Mouse (Mus musculus): ENCODE measurements around the gene Zfhx2. TPM values are rescaled to one million over a fixed set of nuclear protein-coding genes. Genes with fewer than 3 reads are reported as not detected.

The Zfhx2 gene
- polyA plus RNA-seq, 1 experiment from 2014 or later, result 39.9 TPM

Other genes with a start within 250 kb of the Zfhx2 start
- 11.7 and 13.5 TPM in 2 replicates for gene Homez, start 221.4 kb downstream of the Zfhx2 start, polyA plus RNA-seq (2015; fragmentation: Nextera tagmentation; extraction: Ambion mirVana)
- 0.98 and 2.2 TPM in 2 replicates for gene Ppp1r3e, start 214.8 kb downstream of the Zfhx2 start, polyA plus RNA-seq (2015; fragmentation: Nextera tagmentation; extraction: Ambion mirVana)
- gene Bcl2l2, start 208.9 kb downstream of the Zfhx2 start, polyA plus RNA-seq (2015; fragmentation: Nextera tagmentation; extraction: Ambion mirVana), result 4.4 and 4.9 TPM in 2 replicates
- 0.18 TPM in 1 of 2 replicates, not detected in the other for gene Gm20521, start 208.9 kb downstream of the Zfhx2 start, polyA plus RNA-seq (2015; fragmentation: Nextera tagmentation; extraction: Ambion mirVana)
- gene Pabpn1, start 199.8 kb downstream of the Zfhx2 start, polyA plus RNA-seq (2015; fragmentation: Nextera tagmentation; extraction: Ambion mirVana), result 178 and 203 TPM in 2 replicates
- gene Slc22a17, start 179.2 kb downstream of the Zfhx2 start, polyA plus RNA-seq (2015; fragmentation: Nextera tagmentation; extraction: Ambion mirVana), result 119 and 158 TPM in 2 replicates
- gene Efs, start 166.2 kb downstream of the Zfhx2 start, polyA plus RNA-seq (2015; fragmentation: Nextera tagmentation; extraction: Ambion mirVana), result 18.0 and 21.6 TPM in 2 replicates
- gene Il25, start 159.6 kb downstream of the Zfhx2 start, polyA plus RNA-seq (2015; fragmentation: Nextera tagmentation; extraction: Ambion mirVana), result 0.15 and 0.19 TPM in 2 replicates
- 1.9 and 2.0 TPM in 2 replicates for gene Cmtm5, start 156.1 kb downstream of the Zfhx2 start, polyA plus RNA-seq (2015; fragmentation: Nextera tagmentation; extraction: Ambion mirVana)
- gene Myh6, start 125.4 kb downstream of the Zfhx2 start, polyA plus RNA-seq (2015; fragmentation: Nextera tagmentation; extraction: Ambion mirVana), result 0.75 and 1.3 TPM in 2 replicates
- not detected in 2 replicates for gene Gm17428, start 115.4 kb downstream of the Zfhx2 start, polyA plus RNA-seq (2015; fragmentation: Nextera tagmentation; extraction: Ambion mirVana)
- gene Myh7, start 97.7 kb downstream of the Zfhx2 start, polyA plus RNA-seq (2015; fragmentation: Nextera tagmentation; extraction: Ambion mirVana), result 4.6 and 5.3 TPM in 2 replicates
- gene Ngdn, start 76.9 kb downstream of the Zfhx2 start, polyA plus RNA-seq (2015; fragmentation: Nextera tagmentation; extraction: Ambion mirVana), result 60.4 and 62.7 TPM in 2 replicates
- 32.1 and 35.0 TPM in 2 replicates for gene Thtpa, start 2.5 kb upstream of the Zfhx2 start, polyA plus RNA-seq (2015; fragmentation: Nextera tagmentation; extraction: Ambion mirVana)
- gene Ap1g2, start 14.3 kb upstream of the Zfhx2 start, polyA plus RNA-seq (2015; fragmentation: Nextera tagmentation; extraction: Ambion mirVana), result 7.9 and 8.2 TPM in 2 replicates
- 18.2 and 19.9 TPM in 2 replicates for gene Jph4, start 24.6 kb upstream of the Zfhx2 start, polyA plus RNA-seq (2015; fragmentation: Nextera tagmentation; extraction: Ambion mirVana)
- 0.31 and 0.35 TPM in 2 replicates for gene Dhrs2, start 129.7 kb upstream of the Zfhx2 start, polyA plus RNA-seq (2015; fragmentation: Nextera tagmentation; extraction: Ambion mirVana)

All from midbrain, embryonic 13.5 days (tissue).